Mouse (Mus musculus) small intestine, adult 2 months (tissue): ENCODE results near the gene Gm498.

Experiments
- CTCF ChIP-seq: fragments of 200-500 bp; IDR thresholded peaks from 2 replicates; pipeline ENCODE4 v1.5.1; 2012; ENCODE audit warnings: low read depth, mild to moderate bottlenecking, control low read depth, inconsistent platforms, low read length, moderate library complexity, mixed read lengths; ENCODE audit not compliant: insufficient replicate concordance, insufficient read length; ENCODE audit errors: extremely low read depth
- POLR2A ChIP-seq: fragments of 200-500 bp; IDR thresholded peaks from 2 replicates; pipeline ENCODE4 v1.6.1; 2012; ENCODE audit warnings: low read depth, mild to moderate bottlenecking, control low read depth, inconsistent platforms, low read length, moderate library complexity

- TF ChIP-seq CTCF = no peak
- no peak for TF ChIP-seq POLR2A
Observed at GRCm38 (mm10) chr7:143942941-143943691, 76.5 kb downstream of the Gm498 start.
